Mouse (Mus musculus): ENCODE measurements around the gene Capn5. TPM values are rescaled to one million over a fixed set of nuclear protein-coding genes. Genes with fewer than 3 reads are reported as not detected.

The Capn5 gene
- polyA plus RNA-seq, 2 experiments from 2014 or later, result 0.90 to 1.5 TPM

DNA sequence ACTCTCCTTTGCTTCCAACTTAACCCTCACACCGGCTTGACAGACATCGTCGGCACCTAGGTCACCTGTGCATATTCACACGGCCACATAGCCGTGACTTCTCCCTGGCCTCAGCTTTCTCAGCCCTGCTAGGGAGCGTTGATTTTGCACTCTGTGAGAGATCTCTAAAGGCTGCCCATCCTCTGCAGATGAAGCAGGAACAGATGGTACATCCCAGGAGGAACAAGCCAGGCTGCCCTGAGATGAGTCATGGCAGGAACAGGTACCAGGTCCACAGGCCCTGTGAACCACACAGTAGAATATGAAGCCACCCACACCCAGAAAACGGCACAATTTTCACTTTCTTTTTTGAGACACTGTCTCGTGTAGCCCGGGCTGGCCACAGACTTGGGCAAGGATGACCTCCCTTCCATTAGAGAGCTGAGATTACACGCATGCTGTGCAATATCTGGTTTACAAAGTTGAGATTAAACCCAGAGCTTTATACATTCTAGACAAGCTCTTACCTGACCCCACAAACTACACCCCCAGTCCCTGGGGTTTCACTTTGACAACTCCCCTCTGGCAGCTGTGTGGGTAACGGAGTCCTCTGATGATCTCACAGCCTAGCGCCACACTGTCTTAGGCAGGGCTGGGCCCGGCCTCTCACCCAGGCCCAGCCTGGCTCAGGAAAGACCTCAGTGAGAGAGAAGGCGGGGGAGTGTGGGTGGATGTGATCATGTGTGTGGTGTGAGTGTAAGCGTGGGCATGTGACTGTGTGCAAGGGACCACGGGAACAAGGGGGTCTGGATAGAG lies 69.2 kb downstream of the Capn5 start:
- ATAC-seq, result peak; percentile 88

GRCm38 (mm10) chr7:98106272-98106671 lies 71.8 kb downstream of the Capn5 start:
- no peak for ATAC-seq

GRCm38 (mm10) chr7:98104481-98105435 lies 73.3 kb downstream of the Capn5 start:
- ATAC-seq, result no peak

GRCm38 (mm10) chr7:98103942-98104292 lies 74.2 kb downstream of the Capn5 start:
- no peak for ATAC-seq

DNA sequence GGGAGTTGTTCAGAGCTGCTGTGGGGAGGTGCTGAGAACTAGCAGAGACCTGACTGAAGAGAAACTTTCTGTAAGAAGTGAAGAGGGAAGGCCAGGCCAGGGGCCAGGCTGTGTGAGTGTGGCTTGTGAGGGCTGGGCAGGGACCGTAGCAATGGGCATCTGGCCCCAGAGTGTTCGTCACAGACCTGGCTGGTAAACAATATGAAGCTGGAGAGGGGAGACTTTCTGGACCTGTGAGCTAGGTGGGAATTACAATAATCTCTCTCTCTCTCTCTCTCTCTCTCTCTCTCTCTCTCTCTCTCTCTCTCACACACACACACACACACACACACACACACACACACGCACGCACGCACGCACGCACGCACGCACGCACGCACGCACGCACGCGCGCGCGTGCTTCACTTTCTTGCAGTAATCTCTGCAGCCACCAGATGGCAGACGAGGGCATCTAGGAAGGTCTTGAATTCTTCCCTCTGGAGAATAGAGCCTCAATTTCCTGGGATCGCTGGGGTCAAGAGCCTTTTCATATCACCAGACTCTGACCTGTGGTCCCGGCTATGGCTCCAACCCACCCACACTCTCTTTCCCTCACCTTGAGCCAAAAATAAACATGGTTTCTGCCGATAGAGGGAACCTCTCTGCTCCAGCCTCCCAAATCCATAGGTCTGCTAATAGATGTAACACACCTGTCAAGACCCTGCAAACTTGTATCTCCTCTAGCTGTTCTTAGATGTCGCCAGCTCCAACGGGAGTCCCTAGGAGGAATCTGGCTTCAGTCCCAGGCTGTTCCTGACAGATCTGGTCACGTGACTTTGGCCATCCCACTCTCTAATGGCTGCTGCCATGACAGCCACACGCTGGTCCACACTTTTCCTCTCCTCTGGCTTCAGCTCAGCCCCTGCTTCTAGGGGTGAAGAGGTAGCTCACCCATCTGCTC lies 74.8 kb downstream of the Capn5 start:
- peak; percentile 75 for ATAC-seq

- ATAC-seq, result no peak
Measured at GRCm38 (mm10) chr7:98102488-98102887, 75.6 kb downstream of the Capn5 start.

GRCm38 (mm10) chr7:98097557-98097956 lies 80.5 kb downstream of the Capn5 start:
- ATAC-seq, result no peak

GRCm38 (mm10) chr7:98095852-98096251 lies 82.2 kb downstream of the Capn5 start:
- no peak for ATAC-seq

GRCm38 (mm10) chr7:98086346-98086745 lies 91.7 kb downstream of the Capn5 start:
- no peak for ATAC-seq

GRCm38 (mm10) chr7:98085314-98085713 lies 92.8 kb downstream of the Capn5 start:
- no peak for ATAC-seq

DNA sequence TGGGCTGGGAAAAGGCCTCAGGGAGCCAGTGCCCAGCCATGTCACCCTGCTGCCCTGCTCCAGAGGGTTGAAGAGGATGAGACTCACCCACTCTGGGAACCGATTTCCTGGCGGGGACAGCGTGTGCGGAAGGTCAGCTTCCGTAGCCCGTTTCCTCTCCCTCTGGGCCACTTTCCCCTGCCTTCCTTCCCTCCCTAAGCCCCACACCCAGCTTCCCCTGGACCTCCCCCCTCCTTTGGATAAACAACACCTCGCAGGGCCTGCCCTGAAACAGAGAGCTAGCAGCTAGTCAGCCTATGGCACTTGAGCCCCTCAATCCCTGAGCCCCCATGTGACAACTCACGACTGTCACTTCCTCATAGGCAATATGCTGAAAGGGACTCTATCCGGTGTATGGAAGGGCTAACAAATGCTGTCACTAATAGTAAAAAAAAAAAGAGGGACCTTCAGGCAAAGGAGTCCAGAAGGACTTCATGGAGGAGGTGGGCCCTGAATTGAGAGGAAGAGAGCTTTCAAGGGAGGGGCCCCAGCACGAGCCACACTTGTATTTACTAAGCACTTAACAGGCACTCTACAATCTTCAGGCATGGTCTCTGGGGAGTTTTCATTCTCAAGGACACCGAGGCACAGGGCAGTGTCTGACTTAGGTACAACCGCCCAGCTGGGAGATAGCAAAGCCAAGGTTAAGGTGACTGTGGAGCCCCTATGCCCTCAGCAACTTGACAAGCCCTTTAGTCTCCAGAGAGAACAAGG lies 93.4 kb downstream of the Capn5 start:
- no peak for ATAC-seq

DNA sequence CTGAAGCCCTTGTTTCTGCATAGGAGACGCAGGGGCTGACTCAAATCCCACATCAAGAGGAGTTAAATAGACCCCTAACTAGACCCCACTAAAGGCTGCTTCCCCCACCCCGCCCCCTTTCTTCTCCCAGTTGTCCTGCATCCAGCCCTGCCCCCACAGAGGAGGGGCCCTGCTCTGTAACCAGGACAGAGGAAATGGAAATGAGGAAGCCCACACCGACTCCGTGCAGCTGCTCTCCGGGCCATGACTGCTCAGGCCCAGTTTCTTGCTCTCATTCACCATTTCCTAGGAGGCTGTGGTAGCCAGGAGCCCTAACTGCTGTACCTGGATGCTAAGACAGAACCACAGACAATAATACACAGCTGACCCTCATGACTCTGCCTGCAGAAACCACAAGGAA lies 95.7 kb downstream of the Capn5 start:
- no peak for ATAC-seq

- ATAC-seq, result no peak
Measured at GRCm38 (mm10) chr7:98077453-98077852, 100.6 kb downstream of the Capn5 start.

DNA sequence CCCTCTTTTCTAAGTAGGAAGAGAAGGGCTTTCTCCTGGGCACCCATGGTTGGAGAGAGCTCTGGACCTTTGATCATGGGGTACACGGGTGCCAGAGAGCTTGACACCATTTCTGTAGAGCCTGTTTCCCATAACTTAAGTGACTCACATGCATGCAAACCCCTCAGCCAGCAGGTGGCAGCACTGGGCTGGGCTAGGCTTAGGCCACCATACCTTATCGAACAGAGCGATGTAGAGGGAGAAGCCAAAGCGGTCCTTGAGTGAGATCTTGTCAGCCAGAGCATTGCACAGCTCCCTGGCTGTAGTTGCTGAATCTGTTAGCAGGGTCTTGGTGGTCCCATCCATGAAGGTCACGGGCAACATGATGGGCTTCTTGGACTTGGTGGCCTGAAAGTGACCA lies 106.5 kb downstream of the Capn5 start:
- ATAC-seq, result peak; percentile 82

Other genes with a start within 250 kb of the Capn5 start
- 1 to 10 TPM; 1.0 to 3.1 TPM for gene Myo7a, start 58.8 kb downstream of the Capn5 start, polyA plus RNA-seq (2017; shearing (Covaris generic))
- gene Omp, start 32.8 kb downstream of the Capn5 start, polyA plus RNA-seq (2017; shearing (Covaris generic)), result not detected
- gene B3gnt6, start 21.2 kb upstream of the Capn5 start, polyA plus RNA-seq (2017; shearing (Covaris generic)), result not detected
- 10 to 100 TPM in 1 of 2 experiments, 1 to 10 TPM in 1; 9.3 to 17.1 TPM for gene Acer3, start 142.9 kb upstream of the Capn5 start, polyA plus RNA-seq (2017; shearing (Covaris generic))
- gene Tsku, start 183.1 kb upstream of the Capn5 start, polyA plus RNA-seq (2017; shearing (Covaris generic)), result not detected

All from CD4-positive, CD25-positive, alpha-beta regulatory T cell, adult 4 months (primary cell).